Mouse (Mus musculus) cerebellum, adult 9-10 months (tissue): ENCODE measurements around the gene Tenm4.
A peak's percentile ranks its signal among the peaks of the same experiment; 100 is the strongest.
"Not testable (repeated sequence)": the region's sequence is repeated elsewhere in the genome, so short reads cannot be mapped to it uniquely, and the experiment has no call there.

ENCODE experiments used
- DNase-seq: peaks from one replicate; pipeline ENCODE4 v3.0.0; 2022

The Tenm4 gene

DNA sequence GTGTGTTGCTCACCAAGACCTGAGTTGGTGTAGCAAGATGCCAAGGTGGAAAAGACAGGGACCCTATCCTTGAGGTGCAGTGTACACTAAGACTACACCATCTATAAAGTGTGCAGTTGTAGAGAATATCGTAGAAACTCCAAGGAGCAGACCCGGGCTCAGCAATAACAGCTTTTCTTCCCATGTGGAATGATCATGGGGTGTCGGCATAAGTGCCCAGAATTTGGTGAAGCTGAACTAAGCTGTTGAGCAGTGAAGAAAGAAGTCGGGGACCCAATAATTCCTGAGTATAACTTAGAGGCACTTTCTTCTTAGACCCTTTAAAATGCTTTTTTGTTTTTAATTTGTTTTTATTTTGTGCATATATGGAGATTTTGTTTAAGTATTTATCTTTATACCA, 426.8 kb downstream of the Tenm4 start:
- DNase-seq: no peak

DNA sequence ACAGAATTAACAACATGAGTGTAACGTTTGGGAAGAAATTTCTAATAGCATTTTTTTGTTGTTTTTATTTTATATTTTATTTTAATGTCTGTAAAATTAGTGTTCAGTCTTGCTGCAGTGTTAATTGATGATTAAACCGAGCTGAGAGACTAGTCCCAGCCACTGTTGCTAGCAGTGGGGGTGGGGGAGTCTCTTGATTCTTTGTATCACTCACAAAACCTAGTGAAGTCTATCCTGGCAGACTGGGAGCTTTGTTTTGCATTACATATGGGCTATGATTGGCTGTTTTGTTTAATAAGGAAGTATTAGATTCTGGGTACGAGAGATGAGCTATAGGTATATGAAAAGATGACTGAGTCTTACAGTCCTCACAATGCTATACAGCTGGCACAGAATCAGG, 428.0 kb downstream of the Tenm4 start:
- no peak for DNase-seq

DNA sequence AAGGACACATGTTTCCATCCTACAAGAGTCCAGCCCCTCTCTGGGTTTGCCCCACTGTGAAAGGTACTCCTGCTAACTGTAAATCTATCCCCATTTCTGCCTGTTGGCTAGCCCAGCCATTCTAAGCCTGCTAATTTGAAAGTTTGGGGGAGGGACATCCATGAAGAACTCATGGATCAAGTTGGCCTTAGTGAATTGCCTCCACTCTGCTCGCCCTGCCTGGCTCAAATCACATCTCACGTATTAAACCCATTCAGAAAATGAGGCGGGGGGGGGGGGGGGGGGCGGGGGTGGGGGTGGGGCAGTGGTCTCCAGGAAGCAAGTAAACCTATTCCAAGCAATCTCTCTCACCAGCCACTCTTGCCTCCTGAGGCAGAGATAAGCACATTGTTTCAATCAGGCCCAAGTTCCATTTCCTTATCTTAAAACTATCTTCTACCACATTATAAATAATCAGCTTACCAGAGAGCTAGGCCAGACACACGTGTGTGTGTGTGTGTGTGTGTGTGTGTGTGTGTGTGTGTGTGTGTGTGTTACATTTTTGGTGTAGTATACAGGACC, 429.4 kb downstream of the Tenm4 start:
- DNase-seq: no peak

DNA sequence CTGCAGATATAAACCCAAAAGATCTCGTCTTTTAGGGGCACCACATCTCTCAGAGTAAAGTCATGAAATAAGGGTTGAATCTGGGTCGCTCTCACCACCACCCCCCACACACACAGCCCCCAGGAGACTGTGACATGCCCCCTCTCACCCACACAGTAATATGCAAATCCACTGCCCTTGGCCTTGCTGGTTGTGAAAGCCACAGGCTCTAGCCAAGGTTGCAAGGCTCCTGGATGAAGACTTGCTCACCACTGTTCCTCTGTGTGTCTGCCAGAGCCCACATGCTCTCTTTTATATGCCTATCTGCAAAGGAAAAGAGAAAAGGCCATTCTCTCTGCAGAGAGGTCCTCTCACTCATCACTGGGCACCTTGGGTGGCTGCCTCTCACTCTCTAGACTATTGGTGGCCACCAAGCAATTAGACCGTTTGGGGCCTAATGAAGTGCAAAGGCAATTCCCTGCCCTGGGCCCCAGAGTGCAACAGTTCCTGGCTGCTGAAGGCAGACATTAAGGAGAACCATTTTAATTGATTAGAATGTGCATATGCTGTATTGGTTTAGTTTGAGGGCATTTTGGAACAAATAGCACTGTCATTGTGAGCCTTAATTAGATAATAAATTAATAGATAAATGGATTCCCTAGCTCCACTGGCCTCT, 433.2 kb downstream of the Tenm4 start:
- no peak for DNase-seq

- DNase-seq: no peak
Observed at GRCm38 (mm10) chr7:96605316-96605715, 434.3 kb downstream of the Tenm4 start.

GRCm38 (mm10) chr7:96609854-96610586, 439.0 kb downstream of the Tenm4 start:
- no peak for DNase-seq

GRCm38 (mm10) chr7:96617371-96617770, 446.3 kb downstream of the Tenm4 start:
- no peak for DNase-seq

DNA sequence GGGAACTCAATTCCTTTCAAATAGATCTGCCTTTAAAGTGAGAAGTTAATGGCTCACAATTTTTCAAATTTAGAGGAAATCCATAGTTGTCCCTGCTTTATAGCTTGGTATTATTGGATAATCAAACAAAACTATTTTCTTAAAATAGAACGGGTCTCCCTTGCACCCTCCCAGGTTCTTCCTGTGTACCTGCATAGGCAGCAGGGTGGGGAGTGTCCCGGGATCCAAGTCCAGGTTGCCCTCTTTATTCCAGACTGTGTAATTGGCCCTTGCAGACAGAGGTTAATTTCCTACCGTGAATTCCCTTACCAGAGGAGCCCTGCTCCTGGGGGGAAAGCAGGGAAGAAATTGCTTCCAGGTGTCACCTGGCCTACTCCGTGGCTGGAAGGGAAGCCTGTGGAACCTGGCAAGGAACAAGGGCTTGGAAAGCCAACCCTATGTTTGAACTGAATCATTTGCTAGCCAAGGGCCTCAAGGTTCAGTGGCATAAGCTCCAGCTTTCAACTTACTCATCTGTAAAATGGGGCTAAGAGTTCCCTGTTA, 449.0 kb downstream of the Tenm4 start:
- DNase-seq: no peak

- no peak for DNase-seq
Observed at GRCm38 (mm10) chr7:96626338-96626737, 455.3 kb downstream of the Tenm4 start.

- DNase-seq: not testable (repeated sequence)
Observed at GRCm38 (mm10) chr7:96630551-96630950, 459.5 kb downstream of the Tenm4 start.

GRCm38 (mm10) chr7:96633008-96633407, 462.0 kb downstream of the Tenm4 start:
- no peak for DNase-seq

DNA sequence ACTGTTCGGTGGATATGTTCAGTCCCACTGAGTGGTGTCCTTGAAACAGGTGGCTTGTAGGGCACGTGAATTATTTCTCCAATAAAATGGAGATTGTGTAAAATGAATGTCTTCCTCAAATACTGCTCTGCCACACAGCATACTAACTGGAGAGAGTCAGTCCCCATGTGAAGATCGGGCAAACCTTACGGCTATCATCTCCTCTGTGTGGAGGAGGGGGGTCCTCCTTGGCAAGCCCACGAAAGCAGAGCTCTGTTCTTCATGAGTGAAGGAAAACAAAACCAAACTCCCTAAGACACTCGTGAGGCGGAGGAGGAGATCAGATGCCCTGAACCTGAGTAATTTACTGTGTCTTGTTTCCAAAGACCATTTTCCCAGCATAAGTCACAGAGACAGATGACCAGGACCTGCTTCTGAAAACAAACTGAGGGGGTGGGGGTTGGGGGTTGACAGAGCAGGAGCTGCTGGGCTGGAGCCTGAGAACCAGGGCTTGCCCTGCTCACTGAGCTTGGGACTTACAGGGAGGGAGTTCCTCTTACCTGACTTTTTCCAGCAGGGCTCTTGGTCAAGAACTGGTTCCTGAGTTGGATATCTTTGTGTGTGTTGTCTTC, 464.9 kb downstream of the Tenm4 start:
- DNase-seq: no peak

DNA sequence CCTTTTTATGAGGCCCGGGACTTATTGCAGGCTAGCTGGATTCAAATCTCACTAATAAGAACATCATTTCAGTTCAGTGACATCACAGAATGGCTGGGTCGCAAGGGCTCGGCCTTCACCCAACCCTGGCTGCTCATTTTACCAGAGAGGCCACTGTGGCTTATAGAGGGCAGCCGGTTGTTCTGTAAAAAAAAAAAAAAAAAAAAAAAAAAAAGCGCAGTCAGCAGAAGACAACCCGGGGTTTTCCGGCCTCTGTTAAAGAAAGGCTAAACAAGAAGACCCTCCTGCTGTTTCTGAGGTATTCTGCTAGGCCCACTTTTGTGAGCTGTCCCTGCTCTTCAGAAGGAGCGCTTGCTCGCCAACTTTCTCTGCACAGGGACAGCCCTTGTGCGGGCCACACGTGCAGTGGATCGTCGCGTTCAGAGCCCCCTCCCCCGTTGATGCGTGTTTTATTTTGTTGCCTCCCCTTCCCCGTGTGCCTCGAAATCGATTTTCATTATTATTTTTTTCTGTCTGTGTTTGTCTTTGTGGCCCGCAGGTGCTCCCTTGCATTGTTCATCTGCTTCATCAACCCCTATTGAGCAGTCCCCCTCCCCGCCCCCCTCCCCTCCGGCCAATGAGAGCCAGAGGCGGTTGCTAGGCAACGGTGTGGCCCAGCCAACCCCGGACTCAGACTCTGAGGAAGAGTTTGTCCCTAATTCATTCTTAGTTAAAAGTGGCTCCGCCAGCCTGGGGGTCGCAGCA, 472.6 kb downstream of the Tenm4 start:
- no peak for DNase-seq

DNA sequence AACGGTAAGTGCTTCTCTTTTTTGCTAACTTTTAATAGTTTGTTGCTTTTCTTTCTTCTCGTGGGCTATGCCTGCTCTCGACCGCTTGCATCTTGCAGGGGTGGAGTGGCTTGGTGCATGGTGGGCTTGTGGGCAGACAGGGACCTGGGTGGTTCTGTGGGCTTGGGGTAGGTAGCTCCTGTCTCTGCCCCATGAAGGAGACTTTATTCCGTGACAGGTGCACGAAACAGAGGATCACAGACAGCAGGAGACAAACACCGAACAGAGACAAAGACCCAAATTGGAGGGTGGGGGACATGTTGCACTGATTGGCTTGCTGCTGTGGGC, 473.1 kb downstream of the Tenm4 start:
- DNase-seq: no peak

DNA sequence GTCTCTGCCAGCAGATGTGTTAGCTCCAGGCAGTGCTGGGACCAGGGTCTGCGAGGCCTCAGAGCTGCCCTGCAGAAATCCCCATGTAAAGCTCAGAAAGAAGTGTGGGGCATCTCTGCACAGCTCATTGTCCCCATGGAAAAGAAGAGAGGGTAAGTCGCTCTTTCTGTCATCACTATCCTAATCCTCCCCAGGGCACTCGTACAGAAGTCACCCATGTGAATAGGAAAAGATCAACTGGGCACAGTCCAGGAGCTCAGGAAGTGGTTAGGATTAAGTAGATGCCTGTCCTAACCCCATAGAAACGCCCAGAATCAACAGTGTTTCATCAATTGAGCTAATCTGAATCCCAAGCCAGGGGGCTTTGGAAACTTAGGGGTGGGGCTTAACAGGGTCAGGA, 476.6 kb downstream of the Tenm4 start:
- DNase-seq: no peak

DNA sequence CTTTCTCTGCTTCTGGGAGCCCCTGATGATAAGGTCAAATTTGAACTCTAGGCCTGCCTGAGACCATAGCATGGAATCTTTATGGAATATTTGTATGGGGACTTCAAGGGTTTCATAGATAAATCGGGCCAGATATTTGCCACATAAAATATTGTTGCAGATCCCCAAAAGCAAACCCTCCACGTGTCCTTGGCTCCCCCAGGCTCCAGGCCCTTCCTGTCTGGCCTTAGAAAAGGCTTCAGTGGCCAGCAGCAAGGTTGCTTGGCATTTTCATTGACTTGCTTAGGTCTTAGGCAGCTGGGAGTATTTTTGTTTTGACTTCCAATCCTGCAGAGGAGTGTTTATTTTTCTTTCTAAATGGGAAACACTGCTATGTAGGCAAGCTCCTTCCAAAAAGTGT, 477.6 kb downstream of the Tenm4 start:
- DNase-seq: no peak

GRCm38 (mm10) chr7:96649171-96649570, 478.1 kb downstream of the Tenm4 start:
- no peak for DNase-seq

DNA sequence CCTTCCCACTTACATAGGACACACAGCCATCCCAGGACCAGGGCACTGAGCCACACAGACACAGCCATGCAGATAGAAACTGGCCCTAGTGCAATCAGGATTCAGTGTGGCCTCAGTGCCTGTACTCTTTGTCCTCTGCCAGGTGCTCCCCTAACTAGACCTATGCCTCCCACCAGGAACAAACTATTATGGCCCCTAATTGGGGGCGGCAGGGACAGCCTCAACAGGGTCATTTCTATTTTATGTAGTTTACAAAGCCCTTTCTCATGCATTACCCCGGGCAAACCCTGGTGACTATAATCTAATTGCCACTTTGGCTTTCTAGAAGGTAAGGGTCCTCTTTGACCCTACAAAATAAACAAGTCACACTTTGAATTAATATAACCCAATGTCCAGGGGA, 479.4 kb downstream of the Tenm4 start:
- DNase-seq: no peak

- DNase-seq: no peak
Observed at GRCm38 (mm10) chr7:96651055-96651454, 480.0 kb downstream of the Tenm4 start.

GRCm38 (mm10) chr7:96651626-96652341, 480.7 kb downstream of the Tenm4 start:
- peak; percentile 15 for DNase-seq

DNA sequence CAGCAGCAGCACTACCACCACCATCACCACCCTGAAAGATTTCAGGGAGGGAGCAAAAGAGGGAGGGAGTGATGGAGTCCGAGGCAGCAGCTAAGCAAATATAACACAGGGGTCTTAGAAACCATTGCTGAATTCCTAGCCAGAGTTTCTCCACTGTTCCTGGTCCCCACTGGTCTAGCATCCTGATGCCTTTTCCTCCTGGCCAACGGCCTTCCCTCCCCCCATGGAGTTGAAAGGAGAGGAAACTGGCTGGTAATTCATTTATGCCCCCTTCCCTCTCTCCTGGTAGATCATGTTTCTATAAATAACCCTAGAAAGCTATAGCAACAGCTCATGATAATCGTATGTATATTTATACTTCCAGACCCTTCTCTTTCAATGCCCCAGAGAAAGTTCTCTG, 481.8 kb downstream of the Tenm4 start:
- DNase-seq: no peak

GRCm38 (mm10) chr7:96654206-96654605, 483.2 kb downstream of the Tenm4 start:
- DNase-seq: no peak
